Mouse (Mus musculus): Measurements from ENCODE around the gene Il2rb.

The Il2rb gene

DNA sequence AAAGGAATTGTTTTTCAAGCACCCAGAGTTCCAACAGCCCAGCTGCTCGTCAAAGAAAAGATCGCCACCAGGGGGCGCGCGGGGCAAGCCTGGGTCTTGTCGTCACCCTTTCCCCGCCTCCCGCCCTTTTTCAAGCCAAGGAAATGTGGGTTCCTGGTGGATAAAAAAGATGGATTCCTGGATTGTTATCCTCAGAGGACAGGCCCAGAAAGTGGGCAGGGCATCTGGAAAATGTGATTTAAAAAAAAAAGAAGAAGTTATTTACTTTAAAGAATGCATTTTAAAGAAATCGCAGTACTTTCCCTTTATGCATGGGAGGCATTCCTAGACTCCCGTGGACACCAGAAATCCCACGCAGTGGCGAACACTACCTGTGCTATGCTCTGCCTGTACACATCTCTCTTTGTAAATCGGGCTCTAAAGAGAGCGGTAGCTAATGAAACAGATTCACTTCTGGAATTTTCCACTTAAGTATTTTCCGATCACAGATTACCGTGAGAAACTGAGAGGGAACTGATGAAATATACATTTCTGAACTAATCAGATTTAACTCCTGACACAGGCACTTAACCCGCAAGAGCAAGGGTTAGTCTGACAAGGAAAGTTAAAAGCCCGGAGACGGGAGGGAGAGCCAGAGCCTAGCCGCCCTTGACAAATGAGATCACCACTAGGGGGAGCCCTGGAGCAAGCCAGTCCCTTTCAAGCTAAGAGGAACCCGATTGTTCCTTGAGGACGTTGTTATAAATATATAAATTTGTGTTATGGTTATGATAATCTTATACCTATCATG lies 47.1 kb downstream of the Il2rb start:
- DNase-seq (ENCODE audit: low spot score in 2 of 2) = peak; percentile 78 to 85

DNA sequence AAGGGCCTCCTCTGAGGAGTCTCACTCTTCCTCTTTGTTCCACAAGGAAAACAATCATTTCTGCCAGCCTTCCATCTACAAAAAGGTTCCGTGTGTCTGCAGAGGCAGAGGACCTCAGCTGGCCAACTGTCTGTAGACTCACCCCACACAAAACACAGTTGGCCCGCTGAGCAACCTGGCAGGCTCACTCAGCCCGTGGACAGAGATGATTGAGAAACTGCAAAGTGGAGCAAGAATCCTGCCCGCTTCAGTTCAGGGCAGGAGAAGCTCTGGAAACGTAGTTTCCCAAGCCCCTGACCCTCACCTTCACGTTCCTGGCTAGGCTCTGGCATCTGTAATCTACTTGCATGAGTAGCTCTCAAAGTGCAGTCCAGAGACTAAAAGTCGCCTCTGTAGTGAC lies 48.0 kb downstream of the Il2rb start:
- DNase-seq (ENCODE audit: low spot score in 2 of 2) = no peak

DNA sequence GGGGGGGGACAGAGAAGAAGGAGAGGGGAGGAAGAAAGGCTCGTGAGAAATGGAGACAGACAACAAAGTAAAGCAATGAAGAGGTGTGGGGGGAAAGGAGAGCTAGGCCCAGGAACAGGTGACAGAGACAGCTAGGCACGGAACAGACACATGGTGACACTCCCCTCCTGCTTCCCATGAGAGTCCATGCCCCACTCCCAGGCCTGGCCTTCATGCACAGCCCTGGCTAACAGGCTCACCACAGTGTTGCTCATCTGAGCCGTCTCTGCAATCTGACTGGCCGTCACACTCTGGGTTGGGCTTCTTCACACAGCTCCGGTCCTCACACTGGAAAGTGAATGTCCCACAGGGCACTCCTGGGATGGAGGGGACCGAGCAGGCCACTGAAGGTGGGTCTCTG lies 51.2 kb downstream of the Il2rb start:
- DNase-seq (ENCODE audit: low spot score in 2 of 2) = no peak

DNA sequence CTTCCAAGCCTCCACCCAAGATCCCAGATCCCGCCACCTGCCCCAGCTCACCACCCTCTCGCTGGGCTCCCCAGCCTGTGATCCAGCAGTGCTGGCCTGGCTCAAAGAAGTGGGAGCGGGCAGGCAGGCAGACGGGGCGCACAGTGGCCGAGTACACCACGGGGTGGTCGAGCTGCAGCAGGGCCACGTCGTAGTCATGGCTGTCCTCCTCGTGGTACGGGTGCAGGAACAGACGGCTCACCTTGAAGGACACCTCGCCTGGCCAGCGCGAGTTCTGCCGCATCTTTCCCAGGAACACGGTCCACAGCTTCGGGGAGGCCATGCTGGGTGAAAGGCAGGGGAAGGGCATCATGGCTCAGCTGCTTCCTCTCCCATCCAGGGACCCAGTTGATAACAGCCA lies 52.8 kb downstream of the Il2rb start:
- DNase-seq (ENCODE audit: low spot score in 2 of 2) = no peak

DNA sequence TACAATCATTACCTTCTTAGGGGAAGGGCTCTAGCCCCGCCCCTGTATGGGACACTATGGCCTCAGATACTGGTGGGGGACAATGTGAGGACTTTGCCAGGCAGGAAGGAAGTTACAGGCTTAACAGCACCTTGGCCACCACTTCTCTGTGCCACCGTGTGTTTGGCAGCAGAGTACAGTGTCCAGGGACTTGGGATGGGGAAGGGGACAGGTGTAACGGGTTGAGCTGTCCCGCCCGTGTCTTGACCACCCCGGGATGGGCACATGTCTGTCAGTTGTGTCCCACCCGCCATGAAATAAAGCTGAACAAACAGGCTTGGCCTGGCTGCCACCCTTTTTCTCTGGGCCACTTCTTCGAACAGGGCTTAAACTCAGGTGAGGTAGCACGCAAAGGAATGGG lies 56.1 kb downstream of the Il2rb start:
- DNase-seq (ENCODE audit: low spot score in 2 of 2) = no peak

DNA sequence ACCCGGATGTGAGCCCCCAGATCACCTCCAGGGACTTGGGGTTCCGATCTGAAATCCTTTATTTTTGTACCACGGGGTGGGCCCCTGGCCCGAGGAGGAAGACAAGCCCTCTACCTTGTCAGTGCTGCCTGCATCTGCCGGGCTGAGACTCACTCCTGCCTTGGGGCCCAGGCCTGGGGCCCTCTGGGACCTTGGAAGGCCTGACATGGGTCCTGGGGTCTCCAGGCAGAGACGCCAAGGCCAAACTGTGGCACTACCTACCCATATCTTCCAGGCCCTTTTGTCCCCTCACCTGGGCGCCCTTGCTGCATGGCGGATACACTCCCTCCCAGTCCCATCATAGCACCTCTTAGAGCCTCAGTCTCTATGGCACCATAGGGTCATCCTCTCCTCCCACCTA lies 56.6 kb downstream of the Il2rb start:
- DNase-seq (ENCODE audit: low spot score in 2 of 2) = no peak

DNA sequence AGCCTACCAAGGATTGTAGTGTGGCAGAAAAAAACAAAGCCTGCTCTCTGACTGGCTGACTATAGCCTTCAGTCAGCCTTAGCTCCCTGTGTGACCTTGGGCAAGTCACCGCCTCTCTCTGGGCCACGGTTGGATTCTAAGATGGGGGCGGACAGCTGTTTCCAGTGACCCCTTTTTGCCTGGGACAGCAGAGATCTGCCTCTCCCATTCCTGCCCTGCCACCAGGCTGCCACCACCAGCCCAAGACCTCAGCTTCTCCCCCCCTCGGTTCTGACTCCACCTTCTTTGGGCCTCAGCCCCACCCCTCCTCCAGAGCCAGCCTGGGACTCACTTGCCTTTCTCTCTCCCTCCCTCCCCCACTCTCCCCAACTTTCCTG lies 57.1 kb downstream of the Il2rb start:
- DNase-seq (ENCODE audit: low spot score in 2 of 2) = no peak

DNA sequence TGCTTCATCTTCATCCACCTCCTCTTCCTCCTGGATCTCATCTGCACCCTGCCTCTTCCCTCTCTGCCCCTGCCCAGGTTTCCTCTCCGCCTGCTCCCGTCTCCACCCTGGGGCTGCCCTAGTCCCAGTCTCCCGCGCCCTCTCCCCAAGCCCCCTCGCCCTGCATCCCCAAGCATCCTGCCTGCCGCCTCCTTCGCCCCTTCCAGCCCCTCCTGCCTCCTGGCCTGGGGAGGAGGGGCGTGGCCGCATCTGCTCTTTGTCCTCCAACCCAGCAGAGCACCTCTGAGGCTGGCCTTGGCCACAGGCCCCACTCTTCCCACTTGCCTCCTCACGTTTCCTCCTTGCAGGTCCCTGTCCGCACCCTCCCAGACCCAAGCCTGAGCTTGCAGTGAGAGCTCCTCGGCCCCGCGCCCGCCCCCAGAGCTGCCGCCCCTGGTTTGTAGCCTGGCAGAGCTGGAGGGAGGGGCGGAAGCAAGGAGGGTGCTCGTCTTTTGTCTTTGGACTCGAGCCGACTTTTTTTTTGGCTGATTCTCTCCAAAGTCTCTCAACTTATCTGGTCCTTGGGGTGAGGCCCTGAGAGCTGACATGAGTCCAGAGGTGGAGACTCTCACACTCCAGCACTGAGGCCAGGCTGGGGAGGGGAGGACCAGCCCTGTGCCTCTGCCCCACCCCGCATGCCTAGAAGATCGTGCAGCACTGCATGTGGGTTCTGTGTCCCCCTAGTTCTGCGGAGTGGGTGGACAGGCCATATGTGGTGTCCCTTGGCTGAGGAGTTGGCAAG lies 57.6 kb downstream of the Il2rb start:
- DNase-seq (ENCODE audit: low spot score in 2 of 2) = no peak

DNA sequence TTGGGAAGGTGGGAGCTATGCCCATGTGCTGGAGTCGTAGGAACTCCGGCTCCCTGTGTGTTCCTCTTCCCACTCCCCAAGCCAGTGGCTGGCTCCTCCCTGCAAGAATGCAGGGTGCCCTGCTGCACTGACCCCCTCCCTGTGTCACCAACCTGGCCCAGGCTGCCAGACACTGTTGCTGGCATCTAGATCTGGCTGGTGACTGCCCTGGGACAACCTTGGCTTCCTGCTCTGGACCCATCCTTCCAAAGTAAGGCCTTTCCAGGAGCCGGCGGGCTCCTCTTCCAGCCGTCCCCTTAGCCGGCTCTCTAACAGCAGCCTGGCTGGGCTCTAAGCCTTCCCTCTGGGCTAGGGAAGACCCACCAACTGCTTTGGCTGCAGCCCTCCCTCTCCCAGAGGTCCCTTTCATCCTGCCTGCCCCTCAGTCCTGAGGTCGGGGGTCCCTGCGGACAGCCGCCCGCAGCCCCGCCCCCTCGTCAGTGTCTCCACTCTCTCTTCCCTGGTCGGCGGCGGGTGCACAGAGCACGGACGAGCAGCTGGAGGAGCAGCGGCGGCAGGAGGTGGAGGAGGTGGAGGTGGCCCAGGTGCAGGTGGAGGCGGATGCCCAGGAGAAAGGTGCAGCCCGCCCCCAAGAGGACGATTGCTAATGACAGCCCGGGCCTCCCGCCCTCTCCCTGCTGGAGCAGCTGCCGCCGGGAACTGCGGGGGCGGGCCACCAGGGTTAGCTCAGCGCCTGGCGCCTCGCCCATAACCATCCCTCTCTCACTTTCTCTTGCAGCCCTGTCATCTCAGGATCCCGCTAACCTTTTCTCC lies 58.5 kb downstream of the Il2rb start:
- DNase-seq (ENCODE audit: low spot score in 2 of 2) = peak in 1 of 2 experiments; percentile 35

DNA sequence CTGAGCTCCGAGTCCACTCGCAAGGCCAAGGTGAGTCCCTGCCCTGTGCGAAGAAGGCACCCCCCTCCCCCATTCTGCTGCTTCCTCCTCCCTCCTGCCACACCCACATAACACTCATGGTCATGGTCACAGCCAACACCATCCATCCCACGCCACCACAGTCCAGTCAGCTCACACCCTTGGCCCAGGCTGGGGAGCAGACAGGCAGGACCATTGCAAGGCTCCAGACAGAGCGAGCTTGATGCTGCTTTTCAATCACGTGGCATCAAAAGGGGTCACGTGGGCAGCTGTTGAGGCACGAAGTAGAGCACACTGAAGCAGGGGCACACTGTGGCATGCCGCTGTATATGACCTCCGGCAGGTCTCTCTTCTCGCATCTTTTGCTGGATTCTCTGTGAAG lies 59.4 kb downstream of the Il2rb start:
- no peak for DNase-seq (ENCODE audit: low spot score in 2 of 2)

DNA sequence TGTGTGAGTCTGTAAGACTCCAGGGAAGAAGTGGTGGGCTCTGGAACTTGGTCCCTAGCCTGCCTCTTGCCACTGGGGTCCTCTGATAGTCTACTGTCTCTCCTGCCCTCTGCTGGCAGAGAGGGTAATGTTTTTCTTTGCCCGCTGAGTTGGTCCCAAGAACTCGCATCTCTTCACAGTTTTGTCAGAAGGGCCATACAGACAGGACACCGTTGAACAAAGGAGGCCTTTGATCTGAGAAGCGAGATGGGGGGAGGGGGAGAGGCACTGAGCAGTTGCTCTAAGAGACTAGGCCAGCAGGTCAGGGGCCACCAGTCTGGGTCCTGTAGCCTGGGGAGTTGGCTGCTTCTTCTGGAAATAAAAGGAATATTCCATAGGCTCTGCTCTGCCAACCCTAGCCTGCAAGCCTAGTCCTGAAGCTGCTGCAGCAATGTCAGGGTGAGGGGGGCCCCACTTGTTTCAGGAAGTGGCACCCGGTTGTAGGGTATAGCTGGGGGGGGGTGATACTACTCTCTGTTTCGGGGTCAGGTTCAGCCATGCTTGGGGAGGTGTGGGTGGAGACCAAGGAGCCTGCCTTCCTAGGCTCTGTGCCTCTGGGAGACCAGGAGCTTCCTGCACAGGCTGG lies 60.1 kb downstream of the Il2rb start:
- DNase-seq (ENCODE audit: low spot score in 2 of 2) = no peak

DNA sequence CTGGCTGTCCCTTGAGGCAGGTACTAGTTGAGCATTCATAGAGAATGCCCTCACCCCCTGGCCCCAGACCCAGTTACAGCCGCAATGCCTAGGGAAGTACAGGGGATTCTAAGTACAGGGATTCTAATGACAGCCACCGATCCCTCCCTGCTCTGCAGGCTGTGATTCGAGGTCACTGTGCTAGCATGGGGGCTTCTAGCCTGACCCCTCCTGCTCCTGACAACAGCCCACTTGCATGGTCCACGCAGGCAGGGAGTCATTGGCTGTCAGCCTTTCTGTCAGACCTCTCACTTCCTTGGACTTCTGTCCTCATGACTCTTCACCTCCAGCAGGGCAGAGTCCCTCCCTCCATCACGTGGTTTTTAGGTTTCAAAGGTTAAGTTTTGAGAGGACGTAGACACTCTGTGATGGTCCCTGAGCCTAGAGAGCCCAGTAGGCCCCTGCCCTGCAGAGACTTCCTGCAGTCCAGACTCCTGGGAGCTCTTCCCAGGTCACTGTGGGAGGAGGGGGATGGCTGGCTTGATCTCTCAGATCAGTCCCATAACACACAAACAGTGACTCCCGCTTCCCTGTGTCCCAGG lies 63.4 kb downstream of the Il2rb start:
- no peak for DNase-seq (ENCODE audit: low spot score in 2 of 2)

DNA sequence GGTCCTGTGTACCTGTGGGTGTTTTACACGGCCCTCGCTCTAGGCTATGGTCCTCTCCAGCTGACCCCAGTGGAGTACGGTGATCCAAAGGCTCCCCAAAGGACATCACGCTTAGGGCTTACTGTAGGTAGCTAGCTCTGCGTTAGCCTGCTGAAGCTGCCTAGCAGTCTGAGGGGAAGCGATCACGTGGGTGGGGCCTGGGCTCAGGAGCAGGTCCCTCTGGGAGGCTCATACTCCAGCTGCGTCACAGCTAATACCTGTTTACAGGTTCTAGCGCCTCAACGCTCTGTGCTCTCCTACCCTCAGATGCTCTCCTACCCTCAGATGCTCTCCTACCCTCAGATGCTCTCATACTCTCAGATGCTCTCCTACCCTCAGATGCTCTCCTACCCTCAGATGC lies 64.2 kb downstream of the Il2rb start:
- DNase-seq (ENCODE audit: low spot score in 2 of 2) = no peak

DNA sequence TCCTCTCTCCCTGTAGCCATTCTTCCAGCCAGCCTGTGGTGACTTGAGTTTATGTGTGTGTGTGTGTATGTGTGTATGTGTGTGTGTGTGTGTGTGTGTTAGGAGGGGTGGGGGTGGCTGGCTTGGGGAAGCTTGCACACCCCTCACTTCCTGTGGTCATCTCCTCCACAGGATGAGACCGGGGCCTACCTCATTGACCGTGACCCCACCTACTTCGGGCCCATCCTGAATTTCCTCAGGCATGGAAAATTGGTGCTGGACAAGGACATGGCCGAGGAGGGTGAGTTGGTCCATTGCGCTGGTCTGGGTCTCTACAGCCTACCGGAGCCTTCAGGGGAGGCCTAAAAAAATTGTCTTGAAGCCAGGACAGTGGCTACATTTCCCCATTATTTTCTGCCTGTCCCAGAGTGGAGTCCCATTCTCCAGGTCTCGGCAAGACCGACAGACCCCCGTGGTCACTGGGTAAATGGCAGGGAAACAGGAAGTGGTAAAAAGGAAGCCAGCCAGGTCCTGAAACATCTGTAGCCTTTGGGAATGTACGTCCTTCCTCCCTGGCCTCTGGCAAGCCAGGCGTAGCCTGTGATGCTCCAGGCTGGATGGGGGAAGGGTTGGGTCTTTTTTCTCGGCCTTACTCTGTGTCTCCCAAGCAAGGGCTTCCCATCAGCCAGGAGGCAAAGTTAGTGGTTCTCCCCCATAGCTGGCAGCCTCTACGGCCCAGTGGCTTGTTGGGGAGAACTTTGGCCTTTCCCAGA lies 65.0 kb downstream of the Il2rb start:
- DNase-seq (ENCODE audit: low spot score in 2 of 2) = no peak

Measured in spleen, postnatal 36 days (tissue).